Mouse (Mus musculus): ENCODE measurements at regions not wholly inside any gene's neighbourhood (a gene's known extent, or its start where the extent isn't known, plus 50 kb on each side); places are given as distances from the start of the nearest gene placed in this dataset.
A peak's percentile ranks its signal among the peaks of the same experiment; 100 is the strongest.

GRCm38 (mm10) chr11:19736076-19736475, 188.1 kb upstream of the Spred2 start:
- no peak for DNase-seq
- intact Hi-C loops (cut with DNase I): no loop called here

- no peak for DNase-seq
- intact Hi-C loops (cut with DNase I): no loop called here
These were observed 187.2 kb upstream of the Spred2 start for GRCm38 (mm10) chr11:19736926-19737325.

- intact Hi-C loops (cut with DNase I): no loop called here
- no peak for DNase-seq
These were observed 186.8 kb upstream of the Spred2 start for GRCm38 (mm10) chr11:19737331-19737730.

- no peak for DNase-seq
- intact Hi-C loops (cut with DNase I): no loop called here
These were observed 186.4 kb upstream of the Spred2 start for GRCm38 (mm10) chr11:19737807-19738206.

- intact Hi-C loops (cut with DNase I): no loop called here
- no peak for DNase-seq
These were observed 184.5 kb upstream of the Spred2 start for GRCm38 (mm10) chr11:19739527-19740151.

- intact Hi-C loops (cut with DNase I): no loop called here
- no peak for DNase-seq
These were observed 183.6 kb upstream of the Spred2 start for GRCm38 (mm10) chr11:19740562-19740961.

GRCm38 (mm10) chr11:19747097-19747972, 176.8 kb upstream of the Spred2 start:
- intact Hi-C loops (cut with DNase I): no loop called here
- DNase-seq: no peak

- intact Hi-C loops (cut with DNase I): no loop called here
- DNase-seq: no peak
These were observed 176.1 kb upstream of the Spred2 start for GRCm38 (mm10) chr11:19747973-19748559.

GRCm38 (mm10) chr11:19758892-19759291, 165.3 kb upstream of the Spred2 start:
- DNase-seq: no peak
- intact Hi-C loops (cut with DNase I): no loop called here

GRCm38 (mm10) chr11:19760861-19761693, 163.1 kb upstream of the Spred2 start:
- DNase-seq: peak; percentile 64
- intact Hi-C loops (cut with DNase I): loop anchor here (5.0 kb wide), 2 partner anchors 734 to 884 kb away; no protein-coding TSS in a partner anchor

GRCm38 (mm10) chr11:19761694-19761976, 162.5 kb upstream of the Spred2 start:
- DNase-seq: peak; percentile 46

GRCm38 (mm10) chr11:19767316-19767715, 156.9 kb upstream of the Spred2 start:
- intact Hi-C loops (cut with DNase I): no loop called here
- peak; percentile 61 for DNase-seq

More at GRCm38 (mm10) chr11:19761694-19761976, 162.5 kb upstream of the Spred2 start:
- intact Hi-C loops (cut with DNase I): loop anchor here (5.0 kb wide), 2 partner anchors 734 to 884 kb away; no protein-coding TSS in a partner anchor

GRCm38 (mm10) chr11:19767871-19768270, 156.3 kb upstream of the Spred2 start:
- DNase-seq: no peak
- intact Hi-C loops (cut with DNase I): no loop called here

- intact Hi-C loops (cut with DNase I): no loop called here
- DNase-seq: no peak
These were observed 155.2 kb upstream of the Spred2 start for GRCm38 (mm10) chr11:19768962-19769361.

- DNase-seq: peak; percentile 23
- intact Hi-C loops (cut with DNase I): no loop called here
These were observed 150.2 kb upstream of the Spred2 start for GRCm38 (mm10) chr11:19774010-19774409.

GRCm38 (mm10) chr11:19775741-19776140, 148.4 kb upstream of the Spred2 start:
- DNase-seq: no peak
- intact Hi-C loops (cut with DNase I): no loop called here

- peak; percentile 34 for DNase-seq
- intact Hi-C loops (cut with DNase I): no loop called here
These were observed 147.5 kb upstream of the Spred2 start for GRCm38 (mm10) chr11:19776473-19777200.

GRCm38 (mm10) chr11:19778191-19778590, 146.0 kb upstream of the Spred2 start:
- peak; percentile 42 for DNase-seq
- intact Hi-C loops (cut with DNase I): no loop called here

GRCm38 (mm10) chr11:19785110-19785509, 139.1 kb upstream of the Spred2 start:
- peak; percentile 35 for DNase-seq
- intact Hi-C loops (cut with DNase I): no loop called here

All from left cerebral cortex, postnatal 4 days (tissue).